Mouse (Mus musculus): ENCODE data around the gene Rasgef1c.

Gene Rasgef1c

DNA sequence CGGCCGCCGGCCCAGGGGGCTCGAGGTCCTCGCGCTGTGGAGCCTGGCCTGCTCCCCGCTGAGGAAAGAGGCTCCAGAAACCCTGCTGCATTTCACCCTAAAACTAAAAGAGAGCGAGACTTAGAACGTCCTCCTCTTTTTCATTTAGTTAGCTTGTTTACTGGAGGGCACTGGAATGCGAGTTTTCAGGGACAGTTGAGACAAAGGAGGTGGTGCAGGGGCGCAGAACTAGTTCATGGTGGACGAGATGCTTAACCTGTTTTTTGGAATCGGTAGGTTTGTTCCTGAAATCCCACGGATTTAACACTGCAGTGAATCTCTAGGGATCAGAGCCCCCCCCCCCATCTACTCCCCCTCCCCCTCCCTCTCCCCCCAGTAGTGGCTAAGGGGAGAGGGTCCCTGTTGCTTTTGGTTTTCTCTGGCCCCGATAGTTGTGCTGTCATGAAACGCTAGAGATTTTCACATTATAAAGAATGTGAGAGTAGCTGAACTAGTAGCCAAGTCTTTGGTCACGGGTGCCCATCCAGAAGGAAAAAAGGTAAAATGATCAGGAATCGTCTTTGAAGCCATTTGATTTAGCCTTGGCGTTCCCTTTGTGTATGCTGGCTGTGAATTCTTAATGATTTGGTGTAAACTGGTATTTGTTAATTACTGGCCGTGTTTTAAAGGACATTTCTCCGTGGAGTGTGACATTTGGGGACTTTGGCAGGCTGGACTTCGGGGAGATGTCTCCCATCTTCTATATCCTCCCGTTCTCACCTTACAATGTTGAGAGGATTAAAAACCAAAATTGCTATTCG, 124.3 kb downstream of the Rasgef1c start:
- no peak for DNase-seq

DNA sequence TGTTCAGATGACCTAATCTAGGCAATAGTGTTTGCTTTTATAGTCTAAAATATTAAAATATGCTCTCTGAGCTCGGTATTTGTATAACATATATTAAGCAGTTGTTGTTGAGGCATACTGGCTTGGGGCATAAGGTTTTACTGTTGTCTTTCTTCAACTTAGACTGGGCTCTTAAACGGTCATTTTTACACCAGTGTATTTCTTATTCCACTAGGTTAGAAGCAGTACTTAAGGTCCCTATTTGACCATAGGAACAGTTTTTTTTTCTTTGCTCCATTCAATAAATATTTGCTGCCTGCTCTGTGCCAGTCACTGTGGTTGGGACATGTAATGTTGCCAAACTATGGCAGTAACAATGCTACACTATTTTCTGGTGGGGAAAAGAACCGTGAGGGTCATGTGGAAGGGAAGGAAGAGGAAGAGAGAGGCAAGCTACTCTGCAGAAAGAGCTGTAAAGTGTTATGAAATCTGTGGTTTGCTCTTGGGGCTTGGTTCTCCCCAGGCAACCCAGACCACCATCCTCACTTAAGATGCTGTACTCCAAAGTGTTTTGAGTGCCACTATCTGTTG, 125.0 kb downstream of the Rasgef1c start:
- no peak for DNase-seq

DNA sequence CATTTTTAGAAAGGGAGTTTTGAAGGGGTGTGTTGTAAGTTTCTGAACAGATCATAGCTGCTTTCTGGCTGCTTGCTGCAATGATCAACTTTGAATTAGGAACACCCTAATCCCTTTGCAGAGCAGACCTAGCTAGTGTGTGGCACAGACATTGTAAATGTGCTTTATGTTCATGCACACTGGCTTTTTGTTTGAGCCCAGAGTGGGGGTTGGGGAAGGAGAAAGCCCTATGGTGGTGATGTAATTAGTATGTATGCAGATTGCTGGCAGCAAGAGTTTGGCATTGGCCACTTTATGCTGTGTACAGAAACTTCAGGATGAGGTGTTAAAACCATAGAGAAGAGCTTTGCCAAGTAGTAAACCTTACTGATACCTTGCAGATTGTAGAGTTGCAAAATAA, 126.8 kb downstream of the Rasgef1c start:
- no peak for DNase-seq
